Mouse (Mus musculus) liver, adult 2 months (tissue): ENCODE measurements around the gene Zfp36.

Experiments
- CTCF ChIP-seq: fragments of 200-500 bp; IDR thresholded peaks from 2 replicates; pipeline ENCODE4 v1.5.1; 2011; ENCODE audit warnings: low read depth, low read length, control low read depth
- POLR2A ChIP-seq: fragments of 200-500 bp; IDR thresholded peaks from 2 replicates; pipeline ENCODE4 v1.6.1; 2011; ENCODE audit warnings: low read length, control low read depth; ENCODE audit not compliant: insufficient read depth; ENCODE audit errors: extremely low read depth

- TF ChIP-seq POLR2A: no peak
- TF ChIP-seq CTCF: no peak
Measured at GRCm38 (mm10) chr7:28390331-28390730, 10.3 kb upstream of the Zfp36 start.
